Mouse (Mus musculus) stomach, embryonic 15.5 days (tissue): ENCODE data around the gene Vgll1. TPM values are rescaled to one million over a fixed set of nuclear protein-coding genes. Genes with fewer than 3 reads are reported as not detected.

Experiments
- ATAC-seq: fragments of 200-750 bp; cut with Nextera tagmentation; 2 replicates; pipeline ENCODE4 v1.8.0; 2017; ENCODE audit warnings: low read depth, moderate number of reproducible peaks, moderate TSS enrichment; ENCODE audit not compliant: insufficient read depth, low FRiP score
- H3K27ac ChIP-seq: fragments of 300-500 bp; sonication (generic); 2 replicates; pipeline ENCODE4 v1.5.1; 2015; ENCODE audit warnings: mild to moderate bottlenecking, inconsistent platforms
- H3K27me3 ChIP-seq: fragments of 300-500 bp; sonication (generic); replicated peaks from 2 replicates; pipeline ENCODE4 v1.6.1; 2015; ENCODE audit warnings: inconsistent platforms
- H3K36me3 ChIP-seq: fragments of 300-500 bp; sonication (generic); 2 replicates; pipeline ENCODE4 v1.6.1; 2015; ENCODE audit warnings: inconsistent platforms
- H3K4me1 ChIP-seq: fragments of 300-500 bp; sonication (generic); 2 replicates; pipeline ENCODE4 v1.6.1; 2015; ENCODE audit warnings: inconsistent platforms
- H3K4me2 ChIP-seq: fragments of 300-500 bp; sonication (generic); 2 replicates; pipeline ENCODE4 v1.6.1; 2015; ENCODE audit warnings: mild to moderate bottlenecking, inconsistent platforms
- H3K4me3 ChIP-seq: fragments of 300-500 bp; sonication (generic); replicated peaks from 2 replicates; pipeline ENCODE4 v1.5.1; 2015; ENCODE audit warnings: inconsistent platforms
- H3K9ac ChIP-seq: fragments of 300-500 bp; sonication (generic); 2 replicates; pipeline ENCODE4 v1.6.1; 2015; ENCODE audit warnings: inconsistent platforms
- H3K9me3 ChIP-seq: fragments of 300-500 bp; sonication (generic); 2 replicates; pipeline ENCODE4 v1.6.1; 2016; ENCODE audit warnings: inconsistent platforms
- WGBS: fragments of 180-500 bp; shearing (Covaris S2); methylation state at CpG from one replicate; pipeline ENCODE4 v1.1.7; 2015; 5-methylcytosine and 5-hydroxymethylcytosine counted together
- polyA plus RNA-seq: library from polyadenylated mRNA; unstranded; fragments of >200 nt; fragmentation: Nextera tagmentation; extraction: Ambion mirVana; gene quantifications from 2 replicates; pipeline ENCODE4 v1.2.1, GENCODE M21; 2015

Vgll1 gene
- polyA plus RNA-seq = 0.17 TPM in 1 of 2 replicates, not detected in the other

- H3K27me3 ChIP-seq = no peaks in the 10 kb centered on the region
- H3K4me1 ChIP-seq = no peaks in the 10 kb centered on the region
- no peaks in the 10 kb centered on the region for H3K9me3 ChIP-seq
- no peak for ATAC-seq
- no peak within 1 kb of the TSS for H3K4me2 ChIP-seq
- no peak within 1 kb of the TSS for H3K4me3 ChIP-seq
- no peak within 1 kb of the TSS for H3K9ac ChIP-seq
- H3K36me3 ChIP-seq = no peaks in the 10 kb centered on the region
- no peak within 1 kb of the TSS for H3K27ac ChIP-seq
- 78% methylated on average over 4 of the region's 4 CpGs for WGBS
Measured at GRCm38 (mm10) chrX:57087806-57088205, at the start of gene Vgll1. Gene Vgll1 (plus strand): TSS chrX:57088106.

- no peak within 1 kb of the TSS for H3K4me3 ChIP-seq
- no peaks in the 10 kb centered on the region for H3K27me3 ChIP-seq
- ATAC-seq = no peak
- H3K4me1 ChIP-seq = no peaks in the 10 kb centered on the region
- H3K9me3 ChIP-seq = no peaks in the 10 kb centered on the region
- no peak within 1 kb of the TSS for H3K4me2 ChIP-seq
- 79% methylated on average over 5 of the region's 5 CpGs for WGBS
- no peaks in the 10 kb centered on the region for H3K36me3 ChIP-seq
- H3K27ac ChIP-seq = no peak within 1 kb of the TSS
- no peak within 1 kb of the TSS for H3K9ac ChIP-seq
Measured at GRCm38 (mm10) chrX:57042774-57043173, 45.1 kb upstream of the Vgll1 start, which contains the start of gene Brs3. Gene Brs3 (plus strand): TSS chrX:57043074.

GRCm38 (mm10) chrX:57043869-57044268 is 44.0 kb upstream of the Vgll1 start:
- no peak for ATAC-seq
- Histone ChIP-seq H3K9ac (no peak overlapping the region), H3K27me3 (no peaks in the 10 kb centered on the region), H3K36me3 (no peaks in the 10 kb centered on the region), H3K4me3 (no peak overlapping the region), H3K4me1 (no peaks in the 10 kb centered on the region), H3K4me2 (no peak overlapping the region), H3K9me3 (no peaks in the 10 kb centered on the region), H3K27ac (no peak overlapping the region)
- WGBS = 74% methylated on average over 6 of the region's 6 CpGs

- Histone ChIP-seq H3K36me3 (no peaks in the 10 kb centered on the region), H3K27ac (peak overlapping the region; percentile 96), H3K27me3 (no peaks in the 10 kb centered on the region), H3K4me3 (peak overlapping the region; percentile 57), H3K4me2 (peak overlapping the region; percentile 51), H3K9ac (no peak overlapping the region), H3K9me3 (no peaks in the 10 kb centered on the region), H3K4me1 (no peaks in the 10 kb centered on the region)
- ATAC-seq = peak; percentile 29; the same call in 1 of the 2 replicates
- 20% methylated on average over 4 of the region's 4 CpGs for WGBS
Measured at GRCm38 (mm10) chrX:57052848-57053173, 35.1 kb upstream of the Vgll1 start.

GRCm38 (mm10) chrX:57053174-57053992 is 34.5 kb upstream of the Vgll1 start, which contains the start of gene Htatsf1:
Gene Htatsf1 (plus strand): TSS chrX:57053583.
- peak; percentile 97 for ATAC-seq
- WGBS = 23% methylated on average over 85 of the region's 85 CpGs
- no peaks in the 10 kb centered on the region for H3K4me1 ChIP-seq
- H3K9ac ChIP-seq = peak within 1 kb of the TSS; percentile 48
- peak within 1 kb of the TSS; percentile 57 for H3K4me3 ChIP-seq
- peak within 1 kb of the TSS; percentile 96 for H3K27ac ChIP-seq
- H3K4me2 ChIP-seq = peak within 1 kb of the TSS; percentile 51
- H3K36me3 ChIP-seq = no peaks in the 10 kb centered on the region
- H3K27me3 ChIP-seq = no peaks in the 10 kb centered on the region
- no peaks in the 10 kb centered on the region for H3K9me3 ChIP-seq

GRCm38 (mm10) chrX:57053993-57054385 is 33.9 kb upstream of the Vgll1 start:
- H3K4me2 ChIP-seq = peak overlapping the region; percentile 50
- no peaks in the 10 kb centered on the region for H3K4me1 ChIP-seq
- no peaks in the 10 kb centered on the region for H3K36me3 ChIP-seq
- peak overlapping the region; percentile 57 for H3K4me3 ChIP-seq
- WGBS = 23% methylated on average over 11 of the region's 11 CpGs
- ATAC-seq = peak; percentile 11; the same call in 1 of the 2 replicates
- no peaks in the 10 kb centered on the region for H3K9me3 ChIP-seq
- peak overlapping the region; percentile 29; the same call in 1 of the 2 replicates for H3K9ac ChIP-seq
- no peak overlapping the region for H3K27ac ChIP-seq
- H3K27me3 ChIP-seq = no peaks in the 10 kb centered on the region

GRCm38 (mm10) chrX:57081496-57081895 is 6.4 kb upstream of the Vgll1 start:
- no peak overlapping the region for H3K4me2 ChIP-seq
- H3K36me3 ChIP-seq = no peaks in the 10 kb centered on the region
- H3K4me3 ChIP-seq = no peak overlapping the region
- H3K4me1 ChIP-seq = no peaks in the 10 kb centered on the region
- H3K27ac ChIP-seq = no peak overlapping the region
- 67% methylated on average over 5 of the region's 5 CpGs for WGBS
- no peak for ATAC-seq
- no peaks in the 10 kb centered on the region for H3K27me3 ChIP-seq
- no peaks in the 10 kb centered on the region for H3K9me3 ChIP-seq
- no peak overlapping the region for H3K9ac ChIP-seq

- WGBS = 96% methylated on average over 1 of the region's 1 CpGs
Measured at GRCm38 (mm10) chrX:57103415-57103814, 15.5 kb downstream of the Vgll1 start.

GRCm38 (mm10) chrX:57106956-57107355 is 19.1 kb downstream of the Vgll1 start:
- H3K27me3 ChIP-seq = no peaks in the 10 kb centered on the region
- WGBS = 78% methylated on average over 3 of the region's 3 CpGs
- H3K4me2 ChIP-seq = no peak overlapping the region
- no peak overlapping the region for H3K27ac ChIP-seq
- ATAC-seq = no peak
- H3K36me3 ChIP-seq = no peaks in the 10 kb centered on the region
- H3K4me1 ChIP-seq = no peaks in the 10 kb centered on the region
- no peak overlapping the region for H3K9ac ChIP-seq
- H3K9me3 ChIP-seq = no peaks in the 10 kb centered on the region
- no peak overlapping the region for H3K4me3 ChIP-seq

More at GRCm38 (mm10) chrX:57103415-57103814, 15.5 kb downstream of the Vgll1 start:
- H3K27ac ChIP-seq = no peak overlapping the region
- H3K4me2 ChIP-seq = no peak overlapping the region
- no peak overlapping the region for H3K9ac ChIP-seq
- no peaks in the 10 kb centered on the region for H3K27me3 ChIP-seq
- no peaks in the 10 kb centered on the region for H3K9me3 ChIP-seq
- no peaks in the 10 kb centered on the region for H3K36me3 ChIP-seq
- H3K4me1 ChIP-seq = no peaks in the 10 kb centered on the region
- H3K4me3 ChIP-seq = no peak overlapping the region
- ATAC-seq = no peak

- Histone ChIP-seq H3K4me2 (no peak overlapping the region), H3K9ac (no peak overlapping the region), H3K27ac (no peak overlapping the region), H3K27me3 (no peaks in the 10 kb centered on the region), H3K4me1 (no peaks in the 10 kb centered on the region), H3K4me3 (no peak overlapping the region), H3K36me3 (no peaks in the 10 kb centered on the region), H3K9me3 (no peaks in the 10 kb centered on the region)
- 72% methylated on average over 8 of the region's 8 CpGs for WGBS
- no peak for ATAC-seq
Measured at GRCm38 (mm10) chrX:57118143-57118542, 30.2 kb downstream of the Vgll1 start.

GRCm38 (mm10) chrX:57120768-57121167 is 32.9 kb downstream of the Vgll1 start:
- ATAC-seq = no peak
- no peaks in the 10 kb centered on the region for H3K4me1 ChIP-seq
- no peaks in the 10 kb centered on the region for H3K9me3 ChIP-seq
- H3K4me2 ChIP-seq = no peak overlapping the region
- no peak overlapping the region for H3K9ac ChIP-seq
- H3K27me3 ChIP-seq = no peaks in the 10 kb centered on the region
- H3K36me3 ChIP-seq = no peaks in the 10 kb centered on the region
- no peak overlapping the region for H3K27ac ChIP-seq
- 65% methylated on average over 1 of the region's 1 CpGs for WGBS
- H3K4me3 ChIP-seq = no peak overlapping the region

- Histone ChIP-seq H3K27me3 (no peaks in the 10 kb centered on the region), H3K4me1 (no peaks in the 10 kb centered on the region), H3K4me3 (no peak overlapping the region), H3K36me3 (no peaks in the 10 kb centered on the region), H3K27ac (no peak overlapping the region), H3K4me2 (no peak overlapping the region), H3K9me3 (no peaks in the 10 kb centered on the region), H3K9ac (no peak overlapping the region)
- ATAC-seq = no peak
- WGBS = 12% methylated on average over 1 of the region's 1 CpGs
Measured at GRCm38 (mm10) chrX:57130633-57131032, 42.7 kb downstream of the Vgll1 start.
